Mouse (Mus musculus) erythroblast, adult 5-6 weeks (primary cell): Measurements from ENCODE around the gene Sipa1l1. TPM values are rescaled to one million over a fixed set of nuclear protein-coding genes. Genes with fewer than 3 reads are reported as not detected.
"Not testable (repeated sequence)": the region's sequence is repeated elsewhere in the genome, so short reads cannot be mapped to it uniquely, and the experiment has no call there.

Source experiments
- ATAC-seq: replicated peaks from 2 replicates; pipeline ENCODE4 v1.8.0; 2016; ENCODE audit warnings: moderate number of reproducible peaks, mild to moderate bottlenecking, moderate TSS enrichment, inconsistent platforms; ENCODE audit not compliant: poor library complexity, low FRiP score, severe bottlenecking
- total RNA-seq, 2 experiments: library from RNA; stranded (forward) in 1 of 2; stranded (reverse) in 1 of 2; fragments of 150-400 nt in 1 of 2; fragments of 200-764, 138-1000 nt in 1 of 2; gene quantifications; 2 replicates each; pipeline versions ENCODE4 v1.2.3 to v1.2.4; 2015 to 2017; ENCODE audit warnings: low replicate concordance in 2 of 2

The Sipa1l1 gene
- total RNA-seq, 2 experiments from 2014 or later, result 5.4 to 6.5 TPM

GRCm38 (mm10) chr12:82452428-82452827 lies 283.3 kb downstream of the Sipa1l1 start:
- no peak for ATAC-seq

- ATAC-seq, result no peak
These were observed 285.3 kb downstream of the Sipa1l1 start for GRCm38 (mm10) chr12:82454415-82454814.

GRCm38 (mm10) chr12:82455700-82456413 lies 286.7 kb downstream of the Sipa1l1 start:
- no peak for ATAC-seq

GRCm38 (mm10) chr12:82456414-82456805 lies 287.3 kb downstream of the Sipa1l1 start:
- no peak for ATAC-seq

GRCm38 (mm10) chr12:82457609-82458008 lies 288.5 kb downstream of the Sipa1l1 start:
- ATAC-seq, result no peak

- ATAC-seq, result no peak
These were observed 288.9 kb downstream of the Sipa1l1 start for GRCm38 (mm10) chr12:82458017-82458416.

GRCm38 (mm10) chr12:82467234-82467633 lies 298.1 kb downstream of the Sipa1l1 start:
- ATAC-seq, result no peak

GRCm38 (mm10) chr12:82467641-82468040 lies 298.5 kb downstream of the Sipa1l1 start:
- ATAC-seq, result no peak

- ATAC-seq, result no peak
These were observed 299.3 kb downstream of the Sipa1l1 start for GRCm38 (mm10) chr12:82468416-82468815.

- no peak for ATAC-seq
These were observed 300.7 kb downstream of the Sipa1l1 start for GRCm38 (mm10) chr12:82469706-82470361.

- ATAC-seq, result no peak
These were observed 301.3 kb downstream of the Sipa1l1 start for GRCm38 (mm10) chr12:82470362-82470936.

GRCm38 (mm10) chr12:82472796-82473195 lies 303.7 kb downstream of the Sipa1l1 start:
- ATAC-seq, result no peak

- no peak for ATAC-seq
These were observed 304.1 kb downstream of the Sipa1l1 start for GRCm38 (mm10) chr12:82473238-82473637.

- ATAC-seq, result no peak
These were observed 305.3 kb downstream of the Sipa1l1 start for GRCm38 (mm10) chr12:82474409-82474808.

GRCm38 (mm10) chr12:82476028-82476427 lies 306.9 kb downstream of the Sipa1l1 start:
- no peak for ATAC-seq

GRCm38 (mm10) chr12:82476580-82476979 lies 307.5 kb downstream of the Sipa1l1 start:
- ATAC-seq, result no peak

- no peak for ATAC-seq
These were observed 308.7 kb downstream of the Sipa1l1 start for GRCm38 (mm10) chr12:82477826-82478225.

GRCm38 (mm10) chr12:82478256-82478655 lies 309.1 kb downstream of the Sipa1l1 start:
- no peak for ATAC-seq

GRCm38 (mm10) chr12:82479393-82479792 lies 310.3 kb downstream of the Sipa1l1 start:
- ATAC-seq, result no peak

GRCm38 (mm10) chr12:82480425-82480824 lies 311.3 kb downstream of the Sipa1l1 start:
- ATAC-seq, result not testable (repeated sequence)

- ATAC-seq, result no peak
These were observed 316.3 kb downstream of the Sipa1l1 start for GRCm38 (mm10) chr12:82485466-82485865.
